Mouse (Mus musculus) adrenal gland, postnatal 14 days (tissue): ENCODE data around the gene Ppfibp2. TPM values are rescaled to one million over a fixed set of nuclear protein-coding genes. Genes with fewer than 3 reads are reported as not detected.
A peak's percentile ranks its signal among the peaks of the same experiment; 100 is the strongest.

ENCODE experiments used
- DNase-seq: peaks from one replicate; pipeline ENCODE4 v3.0.0; 2021; ENCODE audit warnings: mixed read lengths
- total RNA-seq: library from RNA; stranded (reverse); gene quantifications from 2 replicates; pipeline ENCODE4 v1.2.3, GENCODE M21; 2021

The Ppfibp2 gene
- total RNA-seq, 1 experiment from 2014 or later, result 7.8 TPM

DNA sequence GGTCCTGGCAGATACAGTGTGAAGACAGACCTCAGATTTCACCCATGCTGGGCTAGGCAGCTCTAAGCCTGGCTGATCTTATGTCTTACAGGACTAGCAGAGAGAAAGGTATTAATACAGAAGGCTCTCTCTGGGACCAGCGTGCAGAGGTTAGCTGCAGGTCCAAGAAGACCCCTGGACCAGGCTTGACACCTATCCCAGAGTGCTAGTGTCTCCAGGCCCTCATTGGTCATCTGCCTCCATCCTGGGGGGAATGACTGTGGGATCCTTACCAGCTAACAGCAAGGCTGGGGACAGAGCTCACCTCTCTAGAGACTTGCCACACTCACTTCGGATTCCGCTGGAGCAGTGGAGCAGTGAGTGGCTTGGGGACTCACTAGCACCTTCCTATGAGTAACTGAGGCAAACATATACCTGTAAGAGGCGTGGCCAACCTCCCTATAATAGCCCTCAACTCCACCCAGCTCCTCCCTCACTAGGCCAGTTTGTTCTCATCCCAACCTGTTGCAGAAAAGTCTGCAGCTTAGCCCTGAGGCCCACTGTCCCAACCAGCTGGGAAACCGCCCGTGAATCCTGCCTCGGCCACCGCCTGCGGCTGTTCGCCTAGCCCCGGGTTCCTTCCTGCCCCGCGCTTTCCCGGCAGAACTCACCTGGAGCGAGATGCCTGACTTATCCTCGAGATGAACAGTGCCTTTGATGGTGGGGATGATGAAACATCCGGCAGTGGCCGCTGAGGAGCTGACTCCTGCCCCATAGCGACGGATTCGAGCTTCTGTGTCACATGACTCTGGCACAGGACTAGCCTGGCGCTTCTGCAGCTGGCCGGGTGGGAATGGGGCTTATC is 162.5 kb downstream of the Ppfibp2 start, which contains the start of gene Cyb5r2:
Gene Cyb5r2, minus strand, starts transcription at position 725 of the 844 bp plus-strand sequence.
- peak; percentile 36 for DNase-seq

GRCm38 (mm10) chr7:107770812-107771211 is 175.8 kb downstream of the Ppfibp2 start:
- no peak for DNase-seq

- DNase-seq, result no peak
Observed at GRCm38 (mm10) chr7:107778216-107778615, 183.2 kb downstream of the Ppfibp2 start.

DNA sequence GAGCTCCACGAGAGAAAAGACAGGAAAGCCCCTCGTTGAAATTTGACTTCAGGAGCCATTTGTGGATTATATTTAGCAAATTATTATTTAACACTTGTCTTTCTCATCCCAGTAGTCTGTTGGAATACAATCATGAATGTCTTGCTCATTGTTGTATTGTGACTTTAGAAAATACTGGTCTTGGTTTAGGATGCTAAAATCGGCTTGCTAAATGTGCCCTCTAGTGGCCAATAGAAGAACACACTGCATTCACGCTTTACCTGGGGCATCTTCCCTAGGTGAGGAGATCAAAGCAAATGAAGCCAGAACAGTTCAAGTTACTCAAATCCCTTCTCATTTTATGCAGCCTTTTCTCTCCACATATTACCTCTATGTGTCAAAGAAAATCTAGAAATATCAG is 184.6 kb downstream of the Ppfibp2 start:
- DNase-seq, result no peak

DNA sequence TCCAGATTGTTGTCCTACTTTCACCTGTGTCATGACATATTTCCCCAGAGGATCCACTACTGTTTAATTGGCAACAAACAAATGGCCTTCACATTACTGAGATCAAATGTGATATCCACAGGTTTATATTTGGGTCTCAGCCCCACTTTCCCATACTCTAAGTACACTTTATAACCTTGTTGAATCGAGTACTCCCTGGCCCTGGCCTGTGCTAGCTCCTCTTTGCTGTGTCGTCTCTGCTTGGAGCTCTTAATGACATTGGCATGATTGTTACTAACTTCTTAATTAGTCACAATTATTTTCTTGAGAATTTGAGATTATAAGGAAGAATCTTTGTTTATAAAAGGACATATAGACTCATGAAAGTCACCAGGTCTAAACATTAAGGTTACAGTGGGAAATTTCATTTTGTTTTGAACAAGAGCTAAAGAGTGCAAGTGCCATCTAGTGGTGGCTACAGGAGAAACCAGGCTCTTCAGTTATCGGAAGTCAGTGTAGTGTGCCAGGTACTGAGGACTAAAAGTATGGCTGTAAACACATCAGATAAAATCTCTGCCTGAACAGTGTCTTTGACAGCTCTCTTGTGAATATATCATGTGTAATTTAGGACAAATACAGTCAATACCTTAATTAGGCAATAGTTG is 193.1 kb downstream of the Ppfibp2 start:
- DNase-seq, result peak; percentile 11

DNA sequence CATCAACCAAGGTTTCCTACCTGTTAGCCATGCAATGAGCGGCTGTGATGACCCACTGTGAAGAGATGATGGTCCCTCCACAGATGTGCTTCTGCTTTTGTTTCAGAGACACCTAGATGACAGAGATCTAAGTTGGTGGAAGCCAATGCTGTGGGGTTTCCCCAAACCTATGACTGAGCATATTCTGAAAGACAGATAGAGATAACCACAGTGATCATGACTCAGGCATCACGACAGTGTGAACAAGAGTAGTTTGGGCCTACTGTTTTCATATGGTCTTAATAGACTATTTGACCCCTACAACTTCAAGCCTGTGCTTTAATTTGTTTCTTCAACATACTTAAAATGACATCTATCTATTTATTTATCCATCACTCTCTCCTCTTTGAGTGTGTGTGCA is 201.5 kb downstream of the Ppfibp2 start:
- no peak for DNase-seq

Other genes with a start within 250 kb of the Ppfibp2 start
- 4.2 and 5.9 TPM in 2 replicates for gene Syt9, start 224.5 kb upstream of the Ppfibp2 start, total RNA-seq
- gene Olfml1, start 27.8 kb upstream of the Ppfibp2 start, total RNA-seq, result 7.5 and 7.8 TPM in 2 replicates
- gene 5330417H12Rik, start 30.0 kb downstream of the Ppfibp2 start, total RNA-seq, result not detected in 2 replicates
- not detected in 2 replicates for gene Cyb5r2, start 162.8 kb downstream of the Ppfibp2 start, total RNA-seq
- gene Ovch2, start 206.0 kb downstream of the Ppfibp2 start, total RNA-seq, result not detected in 2 replicates
- gene Olfr467, start 217.1 kb downstream of the Ppfibp2 start, total RNA-seq, result not detected in 2 replicates
- gene Olfr469, start 230.3 kb downstream of the Ppfibp2 start, total RNA-seq, result not detected in 2 replicates